Comparison of ENCODE assay signal across 22 mouse cellular contexts in genomic region chr5:141160391-141160790, GRCm38 (mm10).
"Had no signal": no experiment of that assay in that cellular context is flagged by ENCODE, and none has a peak within 500 bp of the region (broad histone marks: within the 10 kb centered on the region; RNA-seq: fewer than 3 reads in every experiment).

No protein-coding gene starts in this region.

- H3K9me3 ChIP-seq: limb, embryonic 10.5 days; limb, embryonic 13.5 days; liver, embryonic 15.5 days; lung, embryonic 15.5 days; midbrain, embryonic 10.5 days; midbrain, embryonic 13.5 days had no signal

- DNase-seq: kidney, postnatal 25 days; layer of hippocampus, adult 9-11 months; liver; lung, adult 18-20 months; lung, postnatal 10 days; lung, postnatal 36 days; right cerebral cortex, postnatal 4 days; thymus, adult 2 months; thymus, postnatal 14 days; thymus, postnatal 4 days had no signal

- H3K27ac ChIP-seq: kidney, postnatal 0 days; layer of hippocampus, adult 2 months; limb, embryonic 10.5 days; limb, embryonic 13.5 days; liver, embryonic 12.5 days; liver, embryonic 15.5 days; lung, embryonic 15.5 days; midbrain, embryonic 10.5 days; midbrain, embryonic 13.5 days; stomach, postnatal 0 days had no signal

- ATAC-seq: liver, embryonic 12.5 days; midbrain, embryonic 13.5 days; midbrain, embryonic 16.5 days had no signal

- H3K36me3 ChIP-seq: limb, embryonic 10.5 days; limb, embryonic 13.5 days; liver, embryonic 12.5 days; liver, embryonic 15.5 days; lung, embryonic 15.5 days; midbrain, embryonic 10.5 days; midbrain, embryonic 13.5 days had no signal

- H3K27me3 ChIP-seq: limb, embryonic 13.5 days; liver, embryonic 12.5 days; liver, embryonic 15.5 days; lung, embryonic 15.5 days; megakaryocyte, embryonic 14.5 days; midbrain, embryonic 13.5 days had no signal

- H3K4me1 ChIP-seq: limb, embryonic 10.5 days; liver, embryonic 12.5 days; liver, embryonic 15.5 days; lung, embryonic 15.5 days; megakaryocyte, embryonic 14.5 days; midbrain, embryonic 10.5 days; midbrain, embryonic 13.5 days had no signal

- H3K4me2 ChIP-seq: limb, embryonic 13.5 days; liver, embryonic 12.5 days; liver, embryonic 15.5 days; lung, embryonic 15.5 days; midbrain, embryonic 13.5 days had no signal

- H3K9ac ChIP-seq: limb, embryonic 13.5 days; liver, embryonic 12.5 days; liver, embryonic 15.5 days; lung, embryonic 15.5 days; midbrain, embryonic 13.5 days had no signal

- H3K4me3 ChIP-seq: layer of hippocampus, adult 2 months; limb, embryonic 10.5 days; limb, embryonic 13.5 days; liver, embryonic 12.5 days; liver, embryonic 15.5 days; lung, embryonic 15.5 days; megakaryocyte, embryonic 14.5 days; midbrain, embryonic 10.5 days; midbrain, embryonic 13.5 days had no signal
